Mouse (Mus musculus): ENCODE results near the gene Lrrn4cl.
"Not testable (repeated sequence)": the region's sequence is repeated elsewhere in the genome, so short reads cannot be mapped to it uniquely, and the experiment has no call there.

Gene Lrrn4cl

DNA sequence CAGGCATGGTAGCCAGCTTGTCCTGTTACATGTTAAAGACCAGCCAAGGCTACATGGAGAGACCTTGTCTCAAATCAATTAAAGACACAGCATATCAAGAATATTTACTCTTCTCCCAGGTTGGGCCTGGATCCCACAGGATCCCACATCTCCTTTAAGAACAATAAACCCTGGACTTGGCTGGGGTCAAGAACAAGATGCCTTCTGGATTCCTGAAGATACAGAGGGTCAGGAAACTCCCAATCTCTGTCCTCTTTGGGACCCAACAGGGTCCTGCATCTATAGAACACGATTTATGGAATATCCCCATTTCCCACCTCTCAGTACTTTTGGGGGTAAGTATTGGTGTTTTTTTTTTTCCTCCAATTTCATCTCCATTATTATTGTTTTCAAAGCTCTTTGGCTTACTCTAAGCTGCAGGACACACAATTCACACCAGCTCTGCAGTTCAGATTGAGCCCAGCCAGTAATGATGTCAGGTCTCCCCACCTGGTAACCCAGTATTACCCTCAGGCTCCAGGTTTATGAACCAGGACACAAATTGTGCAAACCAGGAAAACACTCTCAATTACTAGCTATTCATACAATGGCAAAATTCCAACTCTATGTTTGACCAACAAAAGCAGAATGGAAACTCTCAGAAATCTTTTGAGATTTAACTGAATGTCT is 36.5 kb downstream of the Lrrn4cl start:
- DNase-seq = no peak

- no peak for DNase-seq
These were observed 37.3 kb downstream of the Lrrn4cl start for GRCm38 (mm10) chr19:8887585-8888463.

DNA sequence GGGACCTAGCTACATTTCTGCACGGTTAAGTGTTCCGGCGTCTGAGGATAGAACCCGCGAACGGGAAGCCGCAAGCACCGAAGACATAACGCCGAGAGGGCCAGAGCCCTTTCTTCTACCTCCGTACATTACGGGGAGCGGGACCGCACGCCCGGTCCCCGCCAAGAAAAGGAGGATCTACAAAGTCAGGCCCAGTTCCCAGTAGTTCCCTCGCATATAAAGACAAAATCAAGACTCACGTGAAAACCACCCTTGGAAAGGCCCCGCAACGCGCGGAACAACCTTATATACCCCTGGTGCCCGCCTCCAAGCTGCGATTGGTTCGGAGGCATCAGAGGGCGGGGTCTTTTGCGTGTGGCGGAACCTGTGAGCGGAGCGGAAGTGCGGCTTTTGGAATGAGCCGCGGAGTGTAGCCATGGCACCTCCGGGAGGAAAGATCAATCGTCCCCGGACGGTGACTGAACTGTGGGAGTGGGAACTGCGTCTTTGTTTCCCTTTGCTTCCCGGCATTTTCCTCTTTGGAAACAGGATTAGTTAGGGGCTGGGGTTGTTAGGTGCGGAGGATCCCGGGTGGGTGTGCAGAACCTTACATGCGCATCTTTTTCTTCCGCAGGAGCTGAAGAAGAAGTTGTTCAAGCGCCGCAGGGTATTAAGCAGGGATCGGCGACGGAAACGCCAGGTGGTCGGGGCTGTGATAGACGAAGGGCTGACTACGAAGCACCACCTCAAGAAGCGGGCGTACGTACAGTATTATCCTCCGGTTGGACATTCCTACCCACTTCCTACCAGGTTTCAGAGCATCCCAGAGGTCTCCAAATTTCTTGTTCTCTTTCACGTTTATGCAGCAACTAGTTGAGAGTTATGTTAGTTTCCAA is 38.2 kb downstream of the Lrrn4cl start, which contains the start of the genes 1810009A15Rik and Gm49416:
1810009A15Rik (plus strand) TSS at position 343 of the 875 bp plus-strand sequence.
Gm49416 (plus strand) TSS at position 416 of the 875 bp plus-strand sequence.
- DNase-seq = peak; percentile 95 to 96

- peak; percentile 86 for DNase-seq
These were observed 42.5 kb downstream of the Lrrn4cl start, which contains the start of gene Ints5 for GRCm38 (mm10) chr19:8892829-8893766. Gene Ints5, plus strand, starts transcription at chr19:8893005.

GRCm38 (mm10) chr19:8895397-8895960 is 44.9 kb downstream of the Lrrn4cl start:
- no peak for DNase-seq

DNA sequence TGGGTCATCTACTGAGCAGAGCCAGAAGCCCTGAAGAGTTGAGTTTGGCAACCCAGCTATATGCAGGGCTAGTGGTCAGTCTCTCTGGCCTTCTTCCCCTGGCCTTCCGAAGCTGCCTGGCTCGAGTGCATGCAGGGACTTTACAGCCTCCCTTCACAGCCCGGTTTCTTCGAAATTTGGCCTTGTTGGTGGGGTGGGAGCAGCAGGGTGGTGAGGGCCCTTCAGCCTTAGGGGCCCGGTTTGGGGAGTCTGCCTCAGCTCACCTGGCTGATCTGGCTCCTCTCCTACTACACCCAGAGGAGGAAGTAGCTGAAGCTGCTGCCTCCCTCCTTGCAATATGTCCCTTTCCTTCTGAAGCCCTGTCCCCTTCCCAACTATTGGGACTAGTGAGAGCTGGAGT is 45.7 kb downstream of the Lrrn4cl start:
- not testable (repeated sequence) for DNase-seq

DNA sequence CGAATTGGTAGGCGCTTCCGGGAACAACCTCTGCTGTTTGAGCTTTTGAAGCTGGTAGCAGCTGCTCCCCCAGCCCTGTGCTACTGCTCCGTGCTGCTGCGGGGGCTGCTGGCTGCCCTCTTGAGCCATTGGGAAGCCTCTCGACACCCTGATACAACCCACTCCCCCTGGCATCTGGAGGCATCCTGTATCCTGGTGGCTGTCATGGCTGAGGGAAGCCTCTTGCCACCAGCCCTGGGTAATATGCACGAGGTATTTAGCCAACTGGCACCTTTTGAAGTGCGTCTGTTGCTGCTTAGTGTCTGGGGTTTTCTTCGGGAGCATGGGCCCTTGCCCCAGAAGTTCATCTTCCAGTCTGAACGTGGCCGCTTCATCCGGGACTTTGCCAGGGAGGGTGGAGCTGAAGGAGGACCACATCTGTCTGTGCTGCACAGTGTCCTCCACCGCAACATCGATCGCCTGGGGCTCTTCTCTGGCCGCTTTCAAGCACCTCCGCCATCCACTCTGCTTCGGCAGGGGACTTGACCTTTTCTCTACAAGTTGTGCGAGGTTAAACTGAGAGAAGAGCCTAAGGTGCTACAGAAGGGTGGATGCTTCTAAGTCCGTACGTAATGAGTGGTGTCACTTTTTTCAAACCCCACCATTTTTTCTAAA is 46.8 kb downstream of the Lrrn4cl start:
- DNase-seq = peak; percentile 26 to 39

- DNase-seq = peak; percentile 97 to 98
These were observed 47.4 kb downstream of the Lrrn4cl start, which contains the start of gene Ganab for GRCm38 (mm10) chr19:8897865-8898495. Gene Ganab, plus strand, starts transcription at chr19:8898071.

- DNase-seq = no peak
These were observed 48.0 kb downstream of the Lrrn4cl start for GRCm38 (mm10) chr19:8898576-8898975.

DNA sequence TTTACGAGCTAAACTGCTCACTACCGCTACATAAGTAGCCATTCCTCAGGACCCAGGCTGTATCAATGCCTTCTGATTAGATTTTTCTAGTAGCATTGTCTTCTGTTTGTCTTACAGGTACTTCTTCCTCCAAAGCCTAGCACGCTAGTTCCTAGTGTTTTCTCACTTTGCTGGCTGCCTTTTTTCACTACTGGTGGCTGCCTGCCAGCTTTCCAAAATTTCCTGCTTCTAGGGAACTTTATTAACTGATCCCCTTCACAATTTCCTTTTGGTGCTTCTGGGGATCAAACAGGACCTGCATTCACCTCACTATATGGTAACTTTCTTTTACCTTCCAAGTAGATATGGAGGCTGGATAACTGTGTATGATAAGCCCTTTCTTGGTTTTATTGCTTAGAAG is 48.5 kb downstream of the Lrrn4cl start:
- DNase-seq = no peak

DNA sequence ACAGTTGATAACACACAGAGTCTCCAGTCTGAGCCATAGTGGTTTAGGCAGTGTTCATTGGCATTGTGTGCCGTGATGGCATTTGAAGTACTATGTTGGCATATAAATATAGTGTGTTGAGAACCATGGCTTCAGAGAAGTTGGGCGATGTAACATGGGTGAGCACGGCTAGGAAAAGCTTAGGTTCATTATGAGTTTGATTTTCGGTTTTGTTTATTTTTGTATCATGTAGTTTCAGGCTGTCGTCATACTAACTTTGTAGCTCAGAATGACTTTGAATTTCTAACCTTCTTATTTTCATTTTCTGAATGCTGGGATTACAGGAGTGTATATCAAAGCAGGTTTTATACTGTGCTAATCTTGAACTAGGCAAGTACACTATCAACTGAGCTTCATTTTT is 52.8 kb downstream of the Lrrn4cl start:
- DNase-seq = no peak
